Mouse (Mus musculus) stomach, embryonic 14.5 days (tissue): ENCODE results near the gene Hcrtr1. TPM values are rescaled to one million over a fixed set of nuclear protein-coding genes. Genes with fewer than 3 reads are reported as not detected.

Source experiments
- ATAC-seq: fragments of 200-750 bp; cut with Nextera tagmentation; 2 replicates; pipeline ENCODE4 v1.8.0; 2017; ENCODE audit warnings: low read depth, moderate TSS enrichment; ENCODE audit not compliant: insufficient number of reproducible peaks, insufficient read depth, low FRiP score
- H3K27ac ChIP-seq: fragments of 300-500 bp; sonication (generic); 2 replicates; pipeline ENCODE4 v1.5.1; 2014; ENCODE audit warnings: mild to moderate bottlenecking, low read length, moderate library complexity, mixed read lengths
- H3K27me3 ChIP-seq: fragments of 300-500 bp; sonication (generic); 2 replicates; pipeline ENCODE4 v1.6.1; 2014; ENCODE audit warnings: low read length, control low read depth, mixed read lengths; ENCODE audit not compliant: control insufficient read depth, insufficient read depth
- H3K36me3 ChIP-seq: fragments of 300-500 bp; sonication (generic); 2 replicates; pipeline ENCODE4 v1.6.1; 2014; ENCODE audit warnings: mild to moderate bottlenecking, control low read depth, low read length, moderate library complexity, mixed read lengths; ENCODE audit not compliant: control insufficient read depth, insufficient read depth
- H3K4me1 ChIP-seq: fragments of 300-500 bp; sonication (generic); 2 replicates; pipeline ENCODE4 v1.6.1; 2014; ENCODE audit warnings: low read length, control low read depth, mixed read lengths; ENCODE audit not compliant: control insufficient read depth, insufficient read depth
- H3K4me2 ChIP-seq: fragments of 300-500 bp; sonication (generic); replicated peaks from 2 replicates; pipeline ENCODE4 v1.6.1; 2014; ENCODE audit warnings: low read depth, low read length, control low read depth
- H3K4me3 ChIP-seq: fragments of 300-500 bp; sonication (generic); 2 replicates; pipeline ENCODE4 v1.5.1; 2014; ENCODE audit warnings: low read depth, low read length, control low read depth
- H3K9ac ChIP-seq: fragments of 300-500 bp; sonication (generic); replicated peaks from 2 replicates; pipeline ENCODE4 v1.6.1; 2014; ENCODE audit warnings: low read depth, mild to moderate bottlenecking, control low read depth, low read length, moderate library complexity, mixed read lengths
- H3K9me3 ChIP-seq: fragments of 300-500 bp; sonication (generic); 2 replicates; pipeline ENCODE4 v1.6.1; 2016; ENCODE audit warnings: low read depth, low read length, control low read depth; ENCODE audit not compliant: control insufficient read depth
- WGBS: fragments of 180-500 bp; shearing (Covaris S2); extraction: QIAGEN DNeasy Blood & Tissue Kit; methylation state at CpG from one replicate; pipeline ENCODE4 v1.1.7; 2014; 5-methylcytosine and 5-hydroxymethylcytosine counted together
- polyA plus RNA-seq: library from polyadenylated mRNA; unstranded; fragments of >200 nt; fragmentation: Nextera tagmentation; extraction: Ambion mirVana; gene quantifications from 2 replicates; pipeline ENCODE4 v1.2.1, GENCODE M21; 2014

Gene Hcrtr1
- polyA plus RNA-seq, 1 experiment from 2014 or later, result 0.26 TPM

DNA sequence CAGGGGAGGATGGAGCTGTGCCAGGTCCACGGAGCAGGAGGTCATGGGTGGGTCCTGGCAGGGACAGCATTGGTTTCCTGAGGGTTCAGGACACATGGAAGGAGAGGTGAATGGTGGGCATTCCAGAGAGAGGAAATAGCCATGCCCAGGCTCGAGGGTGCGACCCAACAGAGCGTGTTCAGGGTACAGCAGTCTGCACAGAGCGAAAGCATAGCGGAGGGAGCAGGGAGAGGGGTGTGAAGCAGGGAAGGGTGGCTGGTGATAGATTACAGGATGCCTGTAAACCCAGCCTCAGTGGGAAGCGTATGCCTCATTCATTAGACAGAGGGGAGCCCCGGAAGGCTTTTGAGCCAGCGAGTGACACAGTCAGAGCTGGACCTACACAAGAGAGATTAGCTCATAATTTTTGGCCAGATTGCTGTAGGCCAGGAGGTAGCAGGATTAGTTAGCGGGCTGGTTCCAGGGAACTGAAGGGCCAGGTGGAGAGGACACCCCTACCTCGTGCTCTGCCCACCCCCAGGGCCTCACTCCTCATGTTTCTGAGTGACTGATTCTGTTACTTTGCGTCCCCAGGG, 53.8 kb downstream of the Hcrtr1 start:
- no peak for ATAC-seq
- Histone ChIP-seq H3K4me2 (no peak overlapping the region), H3K27me3 (no peaks in the 10 kb centered on the region), H3K4me3 (no peak overlapping the region), H3K36me3 (peaks cover 7% of the 10 kb centered on the region; the same call in 1 of the 2 replicates), H3K4me1 (no peaks in the 10 kb centered on the region), H3K27ac (no peak overlapping the region), H3K9me3 (no peaks in the 10 kb centered on the region), H3K9ac (no peak overlapping the region)
- WGBS, result 76% methylated on average over 12 of the region's 12 CpGs

DNA sequence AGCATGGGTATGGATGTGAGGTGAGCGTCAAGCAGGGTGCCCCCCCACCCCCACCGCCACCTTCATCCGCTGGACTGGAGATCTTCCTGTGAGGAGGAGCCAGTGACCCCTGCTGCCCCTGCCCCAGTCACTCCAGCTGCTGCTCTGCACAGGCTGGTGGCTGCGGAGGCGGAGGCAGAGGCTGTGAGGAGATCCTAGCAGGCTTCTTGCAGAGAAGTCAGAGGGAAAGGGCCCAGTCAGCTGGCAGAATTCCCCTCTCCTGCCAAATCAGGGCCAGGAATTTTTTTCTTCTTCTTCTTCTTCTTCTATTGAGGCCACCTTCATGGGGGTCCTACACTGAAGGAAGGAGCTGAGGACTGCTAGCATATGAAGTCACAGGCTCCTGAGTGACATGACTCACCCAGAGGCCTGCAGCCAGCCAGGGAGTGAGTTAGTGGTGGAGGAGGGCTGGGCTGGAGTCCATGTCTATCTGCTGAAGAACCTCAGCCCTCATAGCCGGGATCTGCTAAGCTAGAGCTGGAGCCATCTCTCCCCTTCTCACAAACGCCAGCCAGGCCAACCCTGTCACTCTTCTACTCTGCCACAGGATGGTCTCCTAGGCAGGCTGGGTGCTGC, 54.7 kb downstream of the Hcrtr1 start:
- Histone ChIP-seq H3K4me3 (no peak overlapping the region), H3K27ac (no peak overlapping the region), H3K9ac (no peak overlapping the region), H3K4me1 (0 out of 2 replicates have a peak, but pooled peaks cover 1% of the 10 kb centered on the region), H3K27me3 (no peaks in the 10 kb centered on the region), H3K36me3 (no peaks in the 10 kb centered on the region; the same call in 1 of the 2 replicates), H3K4me2 (no peak overlapping the region), H3K9me3 (no peaks in the 10 kb centered on the region)
- WGBS, result 54% methylated on average over 7 of the region's 7 CpGs
- no peak for ATAC-seq

- Histone ChIP-seq H3K4me1 (peaks cover 2% of the 10 kb centered on the region; the same call in 1 of the 2 replicates), H3K4me2 (no peak overlapping the region), H3K9me3 (no peaks in the 10 kb centered on the region), H3K27me3 (no peaks in the 10 kb centered on the region), H3K9ac (no peak overlapping the region), H3K4me3 (no peak overlapping the region), H3K36me3 (no peaks in the 10 kb centered on the region; the same call in 1 of the 2 replicates), H3K27ac (no peak overlapping the region)
- no peak for ATAC-seq
- WGBS, result 46% methylated on average over 9 of the region's 9 CpGs
Observed at GRCm38 (mm10) chr4:130082211-130082610, 56.9 kb downstream of the Hcrtr1 start.

DNA sequence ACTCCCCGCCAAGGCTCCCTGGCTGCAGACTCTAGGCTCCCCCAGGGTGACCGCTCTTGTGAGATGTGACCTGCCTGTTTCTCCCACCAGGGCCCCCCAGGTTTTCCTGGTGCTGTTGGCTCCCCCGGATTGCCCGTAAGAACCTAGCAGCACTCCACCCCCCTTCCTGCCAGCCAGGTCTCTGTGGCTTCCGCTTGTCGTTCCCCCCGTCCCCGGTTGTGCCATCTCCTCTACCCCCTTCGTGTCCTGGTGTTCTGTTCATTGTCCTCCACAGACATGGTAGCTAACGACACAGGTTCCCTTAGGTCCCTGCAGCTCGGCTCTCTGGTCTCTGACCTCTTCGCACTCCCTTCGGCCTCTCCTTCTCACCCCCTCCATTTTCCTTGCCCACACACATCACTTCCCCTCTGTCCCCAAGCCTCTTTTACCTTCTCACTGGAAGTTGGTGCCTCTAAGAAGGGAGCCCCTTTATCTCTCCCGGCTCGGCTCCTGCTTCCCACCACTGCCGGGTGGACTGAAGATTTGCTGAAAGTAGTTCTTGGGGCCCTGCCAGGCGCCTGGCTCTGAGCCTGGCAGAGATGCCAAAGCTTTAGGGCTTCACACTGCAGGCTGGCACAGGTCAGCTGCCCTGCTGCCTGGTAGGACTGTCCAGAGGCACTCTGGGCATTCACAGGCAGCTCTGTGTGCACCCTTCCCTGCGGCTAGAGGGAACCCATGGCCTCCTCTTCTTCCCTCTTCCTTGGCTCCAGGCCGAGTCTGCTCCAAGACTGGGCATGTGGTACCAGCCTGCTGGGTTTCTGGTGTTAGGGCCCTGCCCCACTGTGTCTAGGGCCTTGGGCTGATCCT, 57.6 kb downstream of the Hcrtr1 start:
- ATAC-seq, result no peak
- no peak overlapping the region for H3K9ac ChIP-seq
- 71% methylated on average over 19 of the region's 19 CpGs for WGBS
- no peak overlapping the region for H3K4me3 ChIP-seq
- H3K9me3 ChIP-seq, result no peaks in the 10 kb centered on the region
- H3K4me2 ChIP-seq, result no peak overlapping the region
- no peak overlapping the region for H3K27ac ChIP-seq
- H3K27me3 ChIP-seq, result no peaks in the 10 kb centered on the region
- H3K36me3 ChIP-seq, result no peaks in the 10 kb centered on the region; the same call in 1 of the 2 replicates
- H3K4me1 ChIP-seq, result peaks cover 2% of the 10 kb centered on the region; the same call in 1 of the 2 replicates

Other genes with a start within 250 kb of the Hcrtr1 start
- gene Spocd1, start 210.1 kb downstream of the Hcrtr1 start, polyA plus RNA-seq, result not detected in 2 replicates
- 2.6 and 4.0 TPM in 2 replicates for gene Adgrb2, start 154.5 kb downstream of the Hcrtr1 start, polyA plus RNA-seq
- 80.0 and 95.1 TPM in 2 replicates for gene Col16a1, start 91.5 kb downstream of the Hcrtr1 start, polyA plus RNA-seq
- 66.9 and 74.3 TPM in 2 replicates for gene Pef1, start 36.8 kb downstream of the Hcrtr1 start, polyA plus RNA-seq
- 22.1 and 29.2 TPM in 2 replicates for gene Tinagl1, start 35.8 kb upstream of the Hcrtr1 start, polyA plus RNA-seq
- gene Gm853, start 83.0 kb upstream of the Hcrtr1 start, polyA plus RNA-seq, result not detected in 2 replicates
- gene Serinc2, start 139.8 kb upstream of the Hcrtr1 start, polyA plus RNA-seq, result 39.9 and 40.7 TPM in 2 replicates
- gene Fabp3, start 169.2 kb upstream of the Hcrtr1 start, polyA plus RNA-seq, result 5.1 and 5.6 TPM in 2 replicates
- gene Gm10570, start 169.3 kb upstream of the Hcrtr1 start, polyA plus RNA-seq, result not detected in 2 replicates
- gene Zcchc17, start 220.6 kb upstream of the Hcrtr1 start, polyA plus RNA-seq, result 67.2 and 71.2 TPM in 2 replicates
- 146 and 148 TPM in 2 replicates for gene Snrnp40, start 220.8 kb upstream of the Hcrtr1 start, polyA plus RNA-seq